Mouse (Mus musculus) neural tube, embryonic 14.5 days (tissue): ENCODE data around the gene Ep400. TPM values are rescaled to one million over a fixed set of nuclear protein-coding genes. Genes with fewer than 3 reads are reported as not detected.
A peak's percentile ranks its signal among the peaks of the same experiment; 100 is the strongest.

ENCODE experiments used
- ATAC-seq: fragments of 200-750 bp; cut with Nextera tagmentation; 2 replicates; pipeline ENCODE4 v1.8.0; 2017; ENCODE audit warnings: low read depth, mild to moderate bottlenecking, moderate TSS enrichment, moderate library complexity
- H3K27ac ChIP-seq: fragments of 300-500 bp; sonication (generic); 2 replicates; pipeline ENCODE4 v1.5.1; 2014; ENCODE audit warnings: low read depth, mild to moderate bottlenecking, control low read depth, low read length, moderate library complexity, mixed read lengths
- H3K27me3 ChIP-seq: fragments of 300-500 bp; sonication (generic); 2 replicates; pipeline ENCODE4 v1.6.1; 2014; ENCODE audit warnings: low read length; ENCODE audit not compliant: control insufficient read depth, insufficient read depth
- H3K36me3 ChIP-seq: fragments of 300-500 bp; sonication (generic); 2 replicates; pipeline ENCODE4 v1.6.1; 2014; ENCODE audit warnings: low read length, mixed read lengths; ENCODE audit not compliant: control insufficient read depth, insufficient read depth
- H3K4me1 ChIP-seq: fragments of 300-500 bp; sonication (generic); 2 replicates; pipeline ENCODE4 v1.6.1; 2014; ENCODE audit warnings: low read length; ENCODE audit not compliant: control insufficient read depth, insufficient read depth
- H3K4me2 ChIP-seq: fragments of 300-500 bp; sonication (generic); 2 replicates; pipeline ENCODE4 v1.6.1; 2014; ENCODE audit warnings: mild to moderate bottlenecking, low read depth, low read length, control low read depth
- H3K4me3 ChIP-seq: fragments of 300-500 bp; sonication (generic); 2 replicates; pipeline ENCODE4 v1.5.1; 2014; ENCODE audit warnings: low read depth, low read length, control low read depth, mixed read lengths
- H3K9ac ChIP-seq: fragments of 300-500 bp; sonication (generic); replicated peaks from 2 replicates; pipeline ENCODE4 v1.6.1; 2014; ENCODE audit warnings: low read depth, mild to moderate bottlenecking, control low read depth, low read length, mixed read lengths
- H3K9me3 ChIP-seq: fragments of 300-500 bp; sonication (generic); 2 replicates; pipeline ENCODE4 v1.6.1; 2016; ENCODE audit warnings: low read length; ENCODE audit not compliant: control insufficient read depth
- WGBS: fragments of 180-500 bp; shearing (Covaris S2); extraction: QIAGEN DNeasy Blood & Tissue Kit; methylation state at CpG from one replicate; pipeline ENCODE4 v1.1.7; 2014; 5-methylcytosine and 5-hydroxymethylcytosine counted together
- polyA plus RNA-seq: library from polyadenylated mRNA; unstranded; fragments of >200 nt; fragmentation: Nextera tagmentation; extraction: Ambion mirVana; gene quantifications from 2 replicates; pipeline ENCODE4 v1.2.1, GENCODE M21; 2014

The Ep400 gene
- polyA plus RNA-seq, 1 experiment from 2014 or later, result 46.2 TPM

- no peak for ATAC-seq
Measured at GRCm38 (mm10) chr5:110802809-110803208, 32.3 kb upstream of the Ep400 start.

GRCm38 (mm10) chr5:110802186-110802585 is 31.7 kb upstream of the Ep400 start:
- 89% methylated on average over 4 of the region's 4 CpGs for WGBS
- H3K36me3 ChIP-seq, result peaks cover 19% of the 10 kb centered on the region
- H3K4me2 ChIP-seq, result no peak overlapping the region
- no peaks in the 10 kb centered on the region for H3K27me3 ChIP-seq
- no peak overlapping the region for H3K9ac ChIP-seq
- H3K4me1 ChIP-seq, result peaks cover 14% of the 10 kb centered on the region
- ATAC-seq, result no peak
- no peak overlapping the region for H3K4me3 ChIP-seq
- H3K27ac ChIP-seq, result no peak overlapping the region
- no peaks in the 10 kb centered on the region for H3K9me3 ChIP-seq

More at GRCm38 (mm10) chr5:110802809-110803208, 32.3 kb upstream of the Ep400 start:
- Histone ChIP-seq H3K4me1 (peaks cover 20% of the 10 kb centered on the region), H3K4me3 (no peak overlapping the region), H3K27me3 (no peaks in the 10 kb centered on the region), H3K4me2 (no peak overlapping the region), H3K36me3 (peaks cover 14% of the 10 kb centered on the region), H3K9me3 (no peaks in the 10 kb centered on the region), H3K9ac (no peak overlapping the region), H3K27ac (no peak overlapping the region)

DNA sequence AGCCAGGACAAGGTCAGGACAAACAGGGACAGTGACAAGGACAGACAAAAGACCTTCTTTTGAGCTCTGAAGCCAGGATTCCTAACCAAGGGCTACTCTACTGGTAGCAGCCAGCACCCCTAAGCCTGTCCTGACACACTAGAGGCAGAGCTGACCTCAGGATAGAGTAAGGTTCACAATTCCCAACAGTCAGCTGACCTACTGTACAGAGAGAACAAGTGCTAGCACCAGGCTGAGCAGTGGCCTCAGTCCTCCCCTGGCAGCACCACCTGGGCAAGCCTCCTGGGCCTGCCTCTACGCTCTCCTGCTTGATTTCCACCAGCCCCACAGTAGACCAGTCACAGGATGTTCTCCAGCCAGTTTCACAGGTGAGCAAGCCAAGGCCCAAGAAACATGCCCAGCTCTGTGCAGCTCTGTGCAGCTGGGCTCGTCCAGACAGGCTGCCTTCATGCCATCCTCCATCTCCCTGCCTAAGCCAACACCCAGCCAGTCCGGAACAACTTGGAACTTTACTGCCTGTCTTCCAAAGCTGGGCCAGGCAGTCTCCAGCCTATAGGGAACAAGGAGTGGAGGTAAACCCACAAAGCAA is 30.6 kb upstream of the Ep400 start:
- Histone ChIP-seq H3K4me1 (peaks cover 3% of the 10 kb centered on the region; the same call in 1 of the 2 replicates), H3K4me2 (no peak overlapping the region), H3K27ac (no peak overlapping the region), H3K9ac (no peak overlapping the region), H3K27me3 (no peaks in the 10 kb centered on the region), H3K4me3 (no peak overlapping the region), H3K36me3 (peaks cover 23% of the 10 kb centered on the region), H3K9me3 (no peaks in the 10 kb centered on the region)
- 82% methylated on average over 3 of the region's 3 CpGs for WGBS
- no peak for ATAC-seq

- no peak overlapping the region for H3K4me2 ChIP-seq
- H3K9ac ChIP-seq, result no peak overlapping the region
- 78% methylated on average over 4 of the region's 4 CpGs for WGBS
- H3K9me3 ChIP-seq, result no peaks in the 10 kb centered on the region
- no peak overlapping the region for H3K27ac ChIP-seq
- no peak overlapping the region for H3K4me3 ChIP-seq
- no peaks in the 10 kb centered on the region for H3K27me3 ChIP-seq
- no peaks in the 10 kb centered on the region; the same call in 1 of the 2 replicates for H3K4me1 ChIP-seq
- peaks cover 56% of the 10 kb centered on the region for H3K36me3 ChIP-seq
- no peak for ATAC-seq
Measured at GRCm38 (mm10) chr5:110797696-110798095, 27.2 kb upstream of the Ep400 start.

GRCm38 (mm10) chr5:110794363-110794762 is 23.8 kb upstream of the Ep400 start:
- WGBS, result 78% methylated on average over 7 of the region's 7 CpGs

DNA sequence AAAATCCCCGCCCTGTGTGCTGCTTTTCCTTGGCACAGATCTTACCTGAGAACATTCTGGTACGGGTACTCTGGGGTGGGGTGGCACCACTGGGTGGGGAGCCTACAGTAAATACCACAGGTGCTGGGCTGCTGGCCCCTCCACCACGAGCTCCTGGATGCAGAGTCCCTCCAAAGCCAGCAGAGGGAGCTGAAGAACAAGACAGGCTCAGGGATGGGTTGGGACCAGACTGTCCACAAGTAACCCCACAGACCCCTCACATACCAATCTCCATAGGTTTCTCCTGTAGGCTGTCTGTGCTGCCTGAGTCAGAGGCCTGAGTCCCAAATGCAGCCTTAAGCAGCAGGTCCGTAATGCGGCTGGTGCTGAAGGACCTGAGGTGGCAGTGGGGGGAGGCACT is 18.2 kb upstream of the Ep400 start:
- peak; percentile 66; the same call in 1 of the 2 replicates for ATAC-seq
- Histone ChIP-seq H3K36me3 (peaks cover 75% of the 10 kb centered on the region), H3K27ac (no peak overlapping the region), H3K4me3 (no peak overlapping the region), H3K4me2 (no peak overlapping the region), H3K4me1 (no peaks in the 10 kb centered on the region), H3K9ac (no peak overlapping the region), H3K9me3 (no peaks in the 10 kb centered on the region), H3K27me3 (no peaks in the 10 kb centered on the region)
- 71% methylated on average over 5 of the region's 5 CpGs for WGBS

More at GRCm38 (mm10) chr5:110794363-110794762, 23.8 kb upstream of the Ep400 start:
- Histone ChIP-seq H3K27me3 (no peaks in the 10 kb centered on the region), H3K4me2 (no peak overlapping the region), H3K4me1 (no peaks in the 10 kb centered on the region), H3K9ac (no peak overlapping the region), H3K36me3 (peaks cover 84% of the 10 kb centered on the region), H3K27ac (no peak overlapping the region), H3K9me3 (no peaks in the 10 kb centered on the region), H3K4me3 (no peak overlapping the region)
- no peak for ATAC-seq

DNA sequence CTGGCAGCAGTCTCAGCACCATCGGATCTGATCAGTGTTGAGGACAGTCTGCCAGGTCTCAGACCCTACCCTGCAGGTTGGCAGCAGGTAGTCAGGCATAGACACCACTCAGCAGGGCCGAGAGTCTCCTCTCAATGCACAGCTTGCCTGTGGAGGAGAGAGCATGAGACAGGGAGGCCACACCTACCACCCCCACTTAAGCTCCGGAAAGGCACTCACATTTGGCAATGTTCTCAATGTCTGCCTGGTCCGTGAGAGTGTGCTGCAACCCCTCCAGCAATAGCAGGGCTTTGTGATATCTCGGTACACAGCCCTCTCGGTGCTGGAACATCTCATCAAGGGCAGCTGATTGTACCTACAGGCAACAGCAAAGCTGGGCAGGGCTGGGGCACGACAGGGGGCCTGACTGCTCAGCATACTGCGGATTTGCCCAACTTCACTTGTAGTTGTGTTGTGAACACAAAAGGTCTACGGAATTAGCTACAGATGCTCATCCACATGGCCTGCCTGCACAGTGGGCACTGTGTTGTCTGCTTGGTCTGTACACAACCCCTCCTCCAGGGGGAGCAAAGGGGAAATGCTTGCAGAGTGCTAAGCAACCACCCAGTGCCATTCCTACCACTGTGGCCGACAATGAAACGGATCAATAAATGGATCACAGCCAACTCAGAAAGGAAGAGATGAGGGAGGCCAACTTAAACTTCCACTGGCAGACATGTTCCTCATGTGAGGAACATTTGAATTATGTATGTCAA is 15.7 kb upstream of the Ep400 start:
- Histone ChIP-seq H3K4me2 (no peak overlapping the region), H3K36me3 (peaks cover 51% of the 10 kb centered on the region)

DNA sequence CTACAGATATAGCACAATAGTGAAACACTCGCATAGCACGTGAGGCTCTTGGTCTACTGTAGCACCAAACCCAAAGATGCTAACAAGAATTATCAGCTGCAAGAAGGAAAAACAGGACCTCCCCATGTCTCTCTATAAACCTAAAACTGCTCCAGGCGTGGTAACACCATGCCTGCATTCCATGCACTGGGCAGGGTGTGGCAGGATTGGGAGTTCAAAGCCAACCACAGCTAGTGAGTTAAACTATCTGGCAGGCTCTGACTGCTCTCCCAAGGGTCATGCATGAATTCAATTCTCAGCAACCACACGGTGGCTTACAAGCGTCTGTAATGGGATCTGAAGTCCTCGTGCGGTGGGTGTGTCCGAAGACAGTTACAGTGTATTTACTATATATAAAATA is 12.6 kb upstream of the Ep400 start:
- no peak overlapping the region for H3K27ac ChIP-seq
- peaks cover 27% of the 10 kb centered on the region for H3K36me3 ChIP-seq
- ATAC-seq, result no peak
- H3K27me3 ChIP-seq, result no peaks in the 10 kb centered on the region
- no peaks in the 10 kb centered on the region for H3K9me3 ChIP-seq
- H3K4me1 ChIP-seq, result peaks cover 12% of the 10 kb centered on the region; the same call in 1 of the 2 replicates
- 77% methylated on average over 8 of the region's 8 CpGs for WGBS
- H3K9ac ChIP-seq, result no peak overlapping the region
- H3K4me3 ChIP-seq, result no peak overlapping the region
- no peak overlapping the region for H3K4me2 ChIP-seq

More for the DNA sequence above, 15.7 kb upstream of the Ep400 start:
- no peak overlapping the region for H3K4me3 ChIP-seq
- no peaks in the 10 kb centered on the region for H3K27me3 ChIP-seq
- H3K27ac ChIP-seq, result no peak overlapping the region
- no peak for ATAC-seq
- 82% methylated on average over 11 of the region's 11 CpGs for WGBS
- no peaks in the 10 kb centered on the region for H3K4me1 ChIP-seq
- no peaks in the 10 kb centered on the region for H3K9me3 ChIP-seq
- H3K9ac ChIP-seq, result no peak overlapping the region

DNA sequence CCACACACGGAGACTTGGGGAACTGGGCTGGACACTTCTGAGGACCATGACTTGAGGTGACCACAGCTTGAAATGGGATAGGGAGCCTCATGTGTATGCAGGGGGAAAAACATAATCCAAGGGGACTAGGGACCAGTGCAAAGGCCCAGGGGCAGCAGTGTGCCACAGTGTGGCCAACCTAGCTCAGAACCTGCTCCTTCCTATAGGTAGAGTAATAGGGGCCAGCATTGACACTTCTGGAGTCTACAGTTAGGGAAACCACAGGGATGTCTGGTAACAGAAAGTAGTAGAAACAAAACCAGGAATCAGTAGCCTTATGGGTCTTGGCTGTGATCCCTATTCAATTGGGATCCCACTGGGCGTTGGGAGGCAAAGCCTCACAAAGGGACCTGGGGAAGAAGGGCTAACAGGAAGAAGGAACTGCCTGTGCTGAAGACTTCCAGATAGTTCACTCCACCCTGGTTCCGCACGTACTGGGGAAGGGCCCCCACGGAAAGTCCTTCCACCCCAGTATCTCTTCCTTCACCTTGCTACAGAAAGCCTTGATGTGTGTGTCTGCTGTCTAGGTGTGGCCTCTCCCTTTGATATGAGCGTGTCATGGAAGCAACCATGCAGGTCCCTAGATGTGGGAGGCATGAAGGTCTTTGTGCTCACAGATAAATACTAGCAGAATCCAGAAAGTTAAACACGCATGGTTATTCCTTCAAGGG is 11.2 kb upstream of the Ep400 start:
- H3K4me2 ChIP-seq, result no peak overlapping the region
- peaks cover 13% of the 10 kb centered on the region for H3K36me3 ChIP-seq
- no peaks in the 10 kb centered on the region for H3K27me3 ChIP-seq
- no peak overlapping the region for H3K4me3 ChIP-seq
- WGBS, result 86% methylated on average over 7 of the region's 7 CpGs
- H3K27ac ChIP-seq, result no peak overlapping the region
- H3K9ac ChIP-seq, result no peak overlapping the region
- peaks cover 12% of the 10 kb centered on the region; the same call in 1 of the 2 replicates for H3K4me1 ChIP-seq
- no peak for ATAC-seq
- H3K9me3 ChIP-seq, result no peaks in the 10 kb centered on the region
